Mouse (Mus musculus): ENCODE measurements around the gene Dpp6. TPM values are rescaled to one million over a fixed set of nuclear protein-coding genes. Genes with fewer than 3 reads are reported as not detected.

The Dpp6 gene
- total and polyA plus RNA-seq, 3 experiments = not detected

DNA sequence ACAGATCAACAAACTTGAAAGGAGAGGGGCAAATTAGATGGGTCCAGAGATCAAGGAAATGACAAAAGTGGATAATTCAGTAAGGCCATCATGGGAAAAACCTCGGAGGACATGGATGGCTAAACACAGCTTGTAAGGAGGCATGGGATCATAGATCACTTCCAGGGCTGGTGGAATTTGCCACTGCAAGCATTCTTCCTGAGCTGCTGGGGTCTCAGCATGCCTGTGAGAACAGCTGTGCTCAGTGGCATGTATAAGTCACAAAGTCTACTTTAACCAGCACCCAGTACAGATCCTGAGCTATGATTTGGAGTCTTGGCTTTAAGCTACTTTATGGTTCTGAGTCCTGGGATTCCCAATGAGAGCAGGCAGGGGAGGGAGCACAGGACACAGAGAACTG, 246.9 kb downstream of the Dpp6 start:
- H3K9ac ChIP-seq (ENCODE audit: control insufficient read depth, low read depth, low read length, poor library complexity, severe bottlenecking) = no peak overlapping the region
- no peaks in the 10 kb centered on the region for H3K9me3 ChIP-seq (replicated peaks; ENCODE audit: insufficient read depth, low read length)
- H3K36me3 ChIP-seq (ENCODE audit: control insufficient read depth in 1 of 2, insufficient read depth in 2 of 2, low read length in 2 of 2) = no peaks in the 10 kb centered on the region
- DNase-seq (ENCODE audit: low read depth, low spot score) = no peak
- H3K27ac ChIP-seq (ENCODE audit: control insufficient read depth, low read depth, low read length) = no peak overlapping the region
- H3K4me3 ChIP-seq (ENCODE audit: control insufficient read depth in 1 of 2, insufficient read depth in 1 of 2, low read depth in 2 of 2, low read length in 2 of 2) = no peak overlapping the region
- no peaks in the 10 kb centered on the region for H3K27me3 ChIP-seq (ENCODE audit: control insufficient read depth in 1 of 2, insufficient read depth in 2 of 2, low read length in 2 of 2)
- no peaks in the 10 kb centered on the region for H3K79me2 ChIP-seq (ENCODE audit: control insufficient read depth, insufficient read depth, low read length, poor library complexity)
- no peaks in the 10 kb centered on the region for H3K4me1 ChIP-seq (ENCODE audit: control insufficient read depth in 1 of 2, insufficient read depth in 2 of 2, low read length in 2 of 2)
- TF ChIP-seq NRF1 (IDR thresholded peaks at IDR 0.05; ENCODE audit: insufficient read depth, low read depth, low read length, poor library complexity, severe bottlenecking) (no peak), TCF12 (IDR thresholded peaks at IDR 0.05; ENCODE audit: low read depth, low read length) (no peak), GATA1 (IDR thresholded peaks at IDR 0.05; ENCODE audit: low read depth, low read length) (no peak), POLR2A (IDR thresholded peaks at IDR 0.05; ENCODE audit: control insufficient read depth in 1 of 2, insufficient read depth in 1 of 2, low read depth in 1 of 2, low read length in 2 of 2, poor library complexity in 1 of 2) (no peak), MAFK (IDR thresholded peaks at IDR 0.05; ENCODE audit: borderline replicate concordance, low read depth, low read length) (no peak), ZKSCAN1 (IDR thresholded peaks at IDR 0.05; ENCODE audit: low read depth, low read length) (no peak), CHD2 (IDR thresholded peaks at IDR 0.05; ENCODE audit: low read length) (no peak), MYC (IDR thresholded peaks at IDR 0.05; ENCODE audit: low read depth, low read length) (no peak), SMC3 (IDR thresholded peaks at IDR 0.05; ENCODE audit: low read depth, low read length) (no peak), GABPA (IDR thresholded peaks at IDR 0.05; ENCODE audit: low read depth, low read length) (no peak), E2F4 (IDR thresholded peaks at IDR 0.05; ENCODE audit: borderline replicate concordance, low read depth, low read length) (no peak), ZNF384 (IDR thresholded peaks at IDR 0.05; ENCODE audit: low read depth, low read length) (no peak), MAX (IDR thresholded peaks at IDR 0.05; ENCODE audit: low read length) (no peak), BHLHE40 (IDR thresholded peaks at IDR 0.05; ENCODE audit: borderline replicate concordance, low read depth, low read length) (no peak), USF2 (IDR thresholded peaks at IDR 0.05; ENCODE audit: borderline replicate concordance in 1 of 2, insufficient read depth in 1 of 2, low read depth in 1 of 2, low read length in 2 of 2) (no peak), CTCF (IDR thresholded peaks at IDR 0.05 in 2 of 3, conservative IDR thresholded peaks at IDR 0.05 in 1 of 3; ENCODE audit: control insufficient read depth in 1 of 3, insufficient read depth in 1 of 3, low read depth in 2 of 3, low read length in 3 of 3, poor library complexity in 1 of 3, severe bottlenecking in 1 of 3) (no peak), NELFE (IDR thresholded peaks at IDR 0.05; ENCODE audit: low read depth, low read length) (no peak), SIN3A (IDR thresholded peaks at IDR 0.05; ENCODE audit: low read length) (no peak), EP300 (IDR thresholded peaks at IDR 0.05; ENCODE audit: low read depth in 1 of 2, low read length in 2 of 2) (no peak)

DNA sequence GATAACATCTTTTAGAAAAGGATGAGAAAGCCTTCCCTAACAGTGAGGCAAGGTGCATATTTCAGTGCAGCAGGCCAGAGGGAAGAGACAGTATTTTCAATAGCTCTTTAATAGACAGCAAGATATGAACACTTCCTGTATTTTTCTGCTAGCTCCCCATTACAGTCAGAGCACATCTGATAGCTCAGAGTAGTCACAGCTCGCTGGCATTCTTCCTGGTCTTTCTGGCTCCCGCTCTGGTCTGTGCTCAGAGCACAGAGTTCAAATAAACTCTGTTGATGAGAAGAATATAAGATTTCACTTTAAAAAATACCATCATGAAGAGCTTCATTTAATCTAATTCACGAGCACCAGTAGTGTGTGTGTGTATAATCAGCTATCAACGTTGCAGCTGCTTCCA, 249.8 kb downstream of the Dpp6 start:
- H3K9ac ChIP-seq (ENCODE audit: control insufficient read depth, low read depth, low read length, poor library complexity, severe bottlenecking) = no peak overlapping the region
- H3K4me1 ChIP-seq (ENCODE audit: control insufficient read depth in 1 of 2, insufficient read depth in 2 of 2, low read length in 2 of 2) = no peaks in the 10 kb centered on the region
- no peak for DNase-seq (ENCODE audit: low read depth, low spot score)
- no peak for TF ChIP-seq MYC (IDR thresholded peaks at IDR 0.05; ENCODE audit: low read depth, low read length)
- TF ChIP-seq RCOR1 (IDR thresholded peaks at IDR 0.05; ENCODE audit: low read depth, low read length) = no peak
- no peak for TF ChIP-seq MAFK (IDR thresholded peaks at IDR 0.05; ENCODE audit: borderline replicate concordance, low read depth, low read length)
- no peak for TF ChIP-seq MXI1 (IDR thresholded peaks at IDR 0.05; ENCODE audit: low read depth, low read length)
- no peak for TF ChIP-seq MEF2A (IDR thresholded peaks at IDR 0.05; ENCODE audit: extremely low read depth, insufficient replicate concordance, low read depth, low read length, poor library complexity, severe bottlenecking)
- no peak for TF ChIP-seq MAZ (IDR thresholded peaks at IDR 0.05; ENCODE audit: low read depth, low read length)
- TF ChIP-seq GATA1 (IDR thresholded peaks at IDR 0.05; ENCODE audit: low read depth, low read length) = no peak
- no peak for TF ChIP-seq MAX (IDR thresholded peaks at IDR 0.05; ENCODE audit: low read length)
- no peak for TF ChIP-seq UBTF (IDR thresholded peaks at IDR 0.05; ENCODE audit: borderline replicate concordance, insufficient read depth, low read depth, low read length)
- TF ChIP-seq POLR2AphosphoS5 (IDR thresholded peaks at IDR 0.05; ENCODE audit: borderline replicate concordance, low read depth, low read length) = no peak
- no peak for TF ChIP-seq GABPA (IDR thresholded peaks at IDR 0.05; ENCODE audit: low read depth, low read length)
- TF ChIP-seq ZNF384 (IDR thresholded peaks at IDR 0.05; ENCODE audit: low read depth, low read length) = no peak
- no peak for TF ChIP-seq USF1 (IDR thresholded peaks at IDR 0.05; ENCODE audit: low read depth, low read length)
- no peak for TF ChIP-seq ZMIZ1 (IDR thresholded peaks at IDR 0.05; ENCODE audit: low read depth, low read length)
- TF ChIP-seq ETS1 (IDR thresholded peaks at IDR 0.05; ENCODE audit: low read depth, low read length) = no peak
- no peak for TF ChIP-seq NELFE (IDR thresholded peaks at IDR 0.05; ENCODE audit: low read depth, low read length)
- H3K4me3 ChIP-seq (ENCODE audit: control insufficient read depth in 1 of 2, insufficient read depth in 1 of 2, low read depth in 2 of 2, low read length in 2 of 2) = no peak overlapping the region
- no peaks in the 10 kb centered on the region for H3K79me2 ChIP-seq (ENCODE audit: control insufficient read depth, insufficient read depth, low read length, poor library complexity)
- no peaks in the 10 kb centered on the region for H3K27me3 ChIP-seq (ENCODE audit: control insufficient read depth in 1 of 2, insufficient read depth in 2 of 2, low read length in 2 of 2)
- no peaks in the 10 kb centered on the region for H3K36me3 ChIP-seq (ENCODE audit: control insufficient read depth in 1 of 2, insufficient read depth in 2 of 2, low read length in 2 of 2)
- H3K27ac ChIP-seq (ENCODE audit: control insufficient read depth, low read depth, low read length) = no peak overlapping the region
- H3K9me3 ChIP-seq (replicated peaks; ENCODE audit: insufficient read depth, low read length) = no peaks in the 10 kb centered on the region

Measured in MEL (cell line).